Mouse (Mus musculus): ENCODE data around the gene Rere.

DNA sequence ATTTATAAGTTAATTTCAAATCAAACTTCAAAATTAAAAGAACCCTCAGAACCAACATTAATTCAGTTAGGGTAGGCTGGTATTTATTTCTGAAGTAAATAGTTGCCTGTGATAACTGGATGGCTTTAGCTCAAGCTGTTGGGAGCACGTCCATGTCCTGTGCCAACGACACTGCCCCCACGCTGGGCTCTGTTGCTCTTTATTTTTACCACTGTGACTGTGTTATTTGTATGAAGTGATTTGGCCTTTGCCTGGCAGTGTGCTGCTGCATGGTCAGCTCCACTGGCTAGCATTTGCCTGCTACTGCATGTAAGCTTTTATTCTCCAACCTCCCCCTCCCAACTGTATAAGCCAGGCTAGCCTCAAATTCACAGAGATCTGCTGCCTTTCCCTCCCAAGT lies 162.6 kb downstream of the Rere start:
- no peak for TF ChIP-seq EP300 (IDR thresholded peaks at IDR 0.05; ENCODE audit: low read depth)
- TF ChIP-seq CTCF (IDR thresholded peaks at IDR 0.05; ENCODE audit: low read depth): no peak

All from liver, embryonic 14.5 days (tissue).